Mouse (Mus musculus) kidney, postnatal 0 days (tissue): Measurements from ENCODE around the gene Tub. TPM values are rescaled to one million over a fixed set of nuclear protein-coding genes. Genes with fewer than 3 reads are reported as not detected.

Experiments
- ATAC-seq: fragments of 200-750 bp; cut with Nextera tagmentation; replicated peaks from 2 replicates; pipeline ENCODE4 v1.8.0; 2017; ENCODE audit warnings: low read depth, moderate number of reproducible peaks, moderate TSS enrichment, moderate library complexity; ENCODE audit not compliant: low FRiP score
- DNase-seq: peaks from one replicate; pipeline ENCODE4 v3.0.0-alpha.2; 2016; ENCODE audit warnings: low spot score
- H3K27ac ChIP-seq: fragments of 300-500 bp; sonication (generic); 2 replicates; pipeline ENCODE4 v1.5.1; 2014; ENCODE audit warnings: mild to moderate bottlenecking
- H3K27me3 ChIP-seq: fragments of 300-500 bp; sonication (generic); 2 replicates; pipeline ENCODE4 v1.6.1; 2014; ENCODE audit warnings: low read length, mixed read lengths; ENCODE audit not compliant: insufficient read depth
- H3K36me3 ChIP-seq: fragments of 300-500 bp; sonication (generic); 2 replicates; pipeline ENCODE4 v1.6.1; 2014; ENCODE audit warnings: low read length, mixed read lengths; ENCODE audit not compliant: insufficient read depth
- H3K4me1 ChIP-seq: fragments of 300-500 bp; sonication (generic); replicated peaks from 2 replicates; pipeline ENCODE4 v1.6.1; 2014; ENCODE audit warnings: antibody characterized with exemption, low read length, mixed read lengths; ENCODE audit not compliant: insufficient read depth
- H3K4me2 ChIP-seq: fragments of 300-500 bp; sonication (generic); 2 replicates; pipeline ENCODE4 v1.6.1; 2014; ENCODE audit warnings: mild to moderate bottlenecking, low read length, moderate library complexity, mixed read lengths
- H3K4me3 ChIP-seq: fragments of 300-500 bp; sonication (generic); replicated peaks from 2 replicates; pipeline ENCODE4 v1.5.1; 2014; ENCODE audit warnings: low read depth, low read length
- H3K9ac ChIP-seq: fragments of 300-500 bp; sonication (generic); 2 replicates; pipeline ENCODE4 v1.6.1; 2014; ENCODE audit warnings: low read depth, low read length
- H3K9me3 ChIP-seq: fragments of 300-500 bp; sonication (generic); replicated peaks from 2 replicates; pipeline ENCODE4 v1.6.1; 2016; ENCODE audit warnings: low read length, inconsistent platforms, mixed read lengths
- CTCF ChIP-seq: IDR thresholded peaks from 2 replicates; pipeline ENCODE4 v1.5.1; 2016; ENCODE audit warnings: antibody characterized with exemption, low read depth, mild to moderate bottlenecking, moderate library complexity
- WGBS: fragments of 180-500 bp; shearing (Covaris S2); extraction: QIAGEN DNeasy Blood & Tissue Kit; methylation state at CpG from one replicate; pipeline ENCODE4 v1.1.7; 2014; 5-methylcytosine and 5-hydroxymethylcytosine counted together
- polyA plus RNA-seq: library from polyadenylated mRNA; unstranded; fragments of >200 nt; fragmentation: Nextera tagmentation; extraction: Ambion mirVana; gene quantifications from 2 replicates; pipeline ENCODE4 v1.2.1, GENCODE M21; 2015

Tub gene
- polyA plus RNA-seq, 1 experiment from 2014 or later: 0.36 TPM

DNA sequence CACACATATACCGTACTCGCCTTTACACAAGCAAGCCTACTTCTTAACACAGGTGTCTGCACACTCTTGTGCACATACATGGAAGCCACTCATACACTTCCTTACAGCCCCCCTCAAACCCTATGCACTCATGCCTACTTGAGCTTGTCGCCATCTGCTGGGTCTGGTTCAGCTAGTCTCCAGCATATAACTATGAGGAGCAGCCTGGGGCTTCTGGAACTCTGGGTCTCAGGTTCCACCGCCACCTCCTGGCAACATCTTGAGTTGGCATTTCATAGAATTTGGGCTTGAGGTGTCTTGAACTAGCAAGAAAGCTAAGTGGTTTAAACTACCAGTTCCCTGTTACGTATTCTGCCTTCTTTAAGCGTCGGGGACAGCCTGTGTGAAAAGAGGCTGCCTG, 69.1 kb downstream of the Tub start:
- TF ChIP-seq CTCF: no peak
- Histone ChIP-seq H3K9me3 (no peaks in the 10 kb centered on the region), H3K27me3 (no peaks in the 10 kb centered on the region), H3K4me1 (no peaks in the 10 kb centered on the region), H3K4me3 (no peak overlapping the region), H3K4me2 (no peak overlapping the region), H3K9ac (no peak overlapping the region), H3K27ac (no peak overlapping the region), H3K36me3 (no peaks in the 10 kb centered on the region)
- DNase-seq (no peak), ATAC-seq (no peak)
- 86% methylated on average over 7 of the region's 7 CpGs for WGBS

DNA sequence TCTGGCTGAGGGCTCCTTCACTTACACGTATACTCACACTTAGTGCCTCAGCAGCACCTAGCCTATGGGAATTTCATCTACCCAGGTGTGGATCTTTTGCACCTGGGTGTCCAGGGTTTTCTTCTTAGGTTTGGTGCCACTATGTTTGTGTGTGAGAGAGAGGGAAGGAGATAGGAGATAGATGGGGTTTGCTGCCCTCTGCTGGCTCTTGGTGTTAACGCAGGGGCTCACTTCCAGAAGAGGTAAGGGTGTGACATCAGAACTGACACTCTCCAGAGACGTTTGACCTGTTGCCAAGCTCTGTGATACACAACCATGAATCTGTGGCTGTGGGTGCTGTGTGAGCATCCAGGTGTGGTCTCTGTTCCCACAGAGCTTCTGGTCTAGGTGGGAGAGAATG, 71.3 kb downstream of the Tub start:
- Histone ChIP-seq H3K4me2 (no peak overlapping the region), H3K4me3 (no peak overlapping the region), H3K4me1 (no peaks in the 10 kb centered on the region), H3K27me3 (no peaks in the 10 kb centered on the region), H3K27ac (no peak overlapping the region), H3K36me3 (no peaks in the 10 kb centered on the region), H3K9ac (no peak overlapping the region), H3K9me3 (no peaks in the 10 kb centered on the region)
- DNase-seq (peak; percentile 72), ATAC-seq (peak; percentile 10; the same call in 1 of the 2 replicates)
- 21% methylated on average over 3 of the region's 3 CpGs for WGBS
- TF ChIP-seq CTCF: peak; percentile 83

GRCm38 (mm10) chr7:109025743-109026142, 75.6 kb downstream of the Tub start:
- Histone ChIP-seq H3K4me2 (no peak overlapping the region), H3K27ac (no peak overlapping the region), H3K9me3 (no peaks in the 10 kb centered on the region), H3K4me1 (no peaks in the 10 kb centered on the region), H3K9ac (no peak overlapping the region), H3K4me3 (no peak overlapping the region), H3K36me3 (no peaks in the 10 kb centered on the region), H3K27me3 (no peaks in the 10 kb centered on the region)
- ATAC-seq: peak; percentile 53
- DNase-seq: no peak
- TF ChIP-seq CTCF: no peak
- WGBS: 85% methylated on average over 7 of the region's 7 CpGs

GRCm38 (mm10) chr7:109026976-109027375, 76.8 kb downstream of the Tub start:
- H3K36me3 ChIP-seq: no peaks in the 10 kb centered on the region
- no peaks in the 10 kb centered on the region for H3K9me3 ChIP-seq
- H3K4me1 ChIP-seq: no peaks in the 10 kb centered on the region
- no peak overlapping the region for H3K27ac ChIP-seq
- no peak overlapping the region for H3K4me2 ChIP-seq
- no peak overlapping the region for H3K9ac ChIP-seq
- H3K27me3 ChIP-seq: no peaks in the 10 kb centered on the region
- 89% methylated on average over 9 of the region's 9 CpGs for WGBS
- no peak for DNase-seq
- TF ChIP-seq CTCF: no peak
- no peak for ATAC-seq
- no peak overlapping the region for H3K4me3 ChIP-seq

DNA sequence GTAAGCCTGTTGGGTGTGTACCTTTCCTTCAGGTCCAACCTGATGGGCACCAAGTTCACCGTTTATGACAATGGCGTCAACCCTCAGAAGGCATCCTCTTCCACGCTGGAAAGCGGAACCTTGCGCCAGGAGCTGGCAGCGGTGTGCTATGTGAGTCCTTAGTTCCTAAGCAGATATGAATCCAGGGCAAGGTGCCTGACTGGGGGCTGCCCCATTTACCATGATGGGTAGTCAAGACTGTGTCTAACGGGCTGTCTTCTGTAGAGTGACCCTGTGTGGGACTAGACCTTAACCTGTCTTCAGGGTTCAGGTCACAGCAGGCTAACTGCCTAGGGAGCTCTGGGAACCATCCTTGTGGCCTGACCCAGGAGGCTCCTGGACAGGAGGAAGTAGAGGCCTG, 77.6 kb downstream of the Tub start:
- 93% methylated on average over 7 of the region's 7 CpGs for WGBS
- Histone ChIP-seq H3K4me1 (no peaks in the 10 kb centered on the region), H3K4me3 (no peak overlapping the region), H3K9ac (no peak overlapping the region), H3K9me3 (no peaks in the 10 kb centered on the region), H3K4me2 (no peak overlapping the region), H3K27me3 (no peaks in the 10 kb centered on the region), H3K36me3 (no peaks in the 10 kb centered on the region), H3K27ac (no peak overlapping the region)
- no peak for TF ChIP-seq CTCF
- ATAC-seq (no peak), DNase-seq (no peak)

- Histone ChIP-seq H3K9ac (no peak overlapping the region), H3K4me3 (no peak overlapping the region), H3K4me2 (no peak overlapping the region), H3K36me3 (no peaks in the 10 kb centered on the region), H3K27me3 (no peaks in the 10 kb centered on the region), H3K27ac (no peak overlapping the region), H3K4me1 (no peaks in the 10 kb centered on the region), H3K9me3 (no peaks in the 10 kb centered on the region)
- peak; percentile 87 for TF ChIP-seq CTCF
- ATAC-seq (no peak), DNase-seq (peak; percentile 73)
- WGBS: 29% methylated on average over 6 of the region's 6 CpGs
Measured at GRCm38 (mm10) chr7:109028204-109028603, 78.1 kb downstream of the Tub start.

- no peaks in the 10 kb centered on the region for H3K4me1 ChIP-seq
- no peak overlapping the region for H3K9ac ChIP-seq
- TF ChIP-seq CTCF: no peak
- no peak overlapping the region for H3K27ac ChIP-seq
- no peaks in the 10 kb centered on the region for H3K27me3 ChIP-seq
- ATAC-seq (no peak), DNase-seq (no peak)
- WGBS: 83% methylated on average over 6 of the region's 6 CpGs
- no peak overlapping the region for H3K4me2 ChIP-seq
- no peaks in the 10 kb centered on the region for H3K36me3 ChIP-seq
- H3K4me3 ChIP-seq: no peak overlapping the region
- H3K9me3 ChIP-seq: no peaks in the 10 kb centered on the region
Measured at GRCm38 (mm10) chr7:109029961-109030465, 79.9 kb downstream of the Tub start.
